Comparison of ENCODE assay signal across 16 mouse cellular contexts in genomic region chr5:114505260-114506085, GRCm38 (mm10).
DNase-seq lines count a peak whose midpoint lies in the region; ATAC-seq and TF ChIP-seq lines count a peak whose summit lies in the region.
"Had no signal": no experiment of that assay in that cellular context is flagged by ENCODE, and none has a peak within 500 bp of the region (broad histone marks: within the 10 kb centered on the region; RNA-seq: fewer than 3 reads in every experiment).

No protein-coding gene starts in this region.

- H3K36me3 ChIP-seq in midbrain, embryonic 10.5 days = no peaks in the 10 kb centered on the region
- H3K36me3 ChIP-seq in midbrain, embryonic 15.5 days (replicated peaks) = no peaks in the 10 kb centered on the region
- no peaks in the 10 kb centered on the region for H3K36me3 ChIP-seq in hindbrain, embryonic 16.5 days (ENCODE audit: control insufficient read depth, insufficient read depth, low read length)
- H3K36me3 ChIP-seq: embryonic facial prominence, embryonic 15.5 days; heart, embryonic 12.5 days; kidney, embryonic 15.5 days; lung, embryonic 15.5 days; neural tube, embryonic 12.5 days had no signal

- ATAC-seq in midbrain, embryonic 15.5 days (replicated peaks) = no peak
- peak; percentile 90 for ATAC-seq in inflammation-experienced regulatory T-cells, adult 6 months
- ATAC-seq in hindbrain, embryonic 16.5 days = no peak
- ATAC-seq: forebrain, embryonic 13.5 days had no signal

- peaks cover 12% of the 10 kb centered on the region for H3K4me1 ChIP-seq in midbrain, embryonic 10.5 days
- no peaks in the 10 kb centered on the region for H3K4me1 ChIP-seq in midbrain, embryonic 15.5 days
- H3K4me1 ChIP-seq in hindbrain, embryonic 16.5 days (ENCODE audit: control insufficient read depth, insufficient read depth, low read depth, low read length) = no peaks in the 10 kb centered on the region; the same call in 1 of the 2 replicates

- H3K27me3 ChIP-seq in midbrain, embryonic 10.5 days (ENCODE audit: low read depth, poor library complexity, severe bottlenecking) = peaks cover 5% of the 10 kb centered on the region; the same call in 1 of the 2 replicates
- no peaks in the 10 kb centered on the region for H3K27me3 ChIP-seq in midbrain, embryonic 15.5 days (replicated peaks)
- no peaks in the 10 kb centered on the region for H3K27me3 ChIP-seq in hindbrain, embryonic 16.5 days (replicated peaks; ENCODE audit: control insufficient read depth, insufficient read depth, low read length)
- H3K27me3 ChIP-seq: embryonic facial prominence, embryonic 15.5 days; forebrain, embryonic 13.5 days; kidney, embryonic 15.5 days; lung, embryonic 15.5 days had no signal

- DNase-seq in midbrain, embryonic 10.5 days (ENCODE audit: low spot score) = no peak
- DNase-seq in MEL-GATA-1-ER (ENCODE audit: extremely low read depth, low read depth) = peak; percentile 42
- DNase-seq in thymus, postnatal 25 days = peak; percentile 72
- no peak for DNase-seq in gastrocnemius, adult 2 months
- DNase-seq: adrenal gland, postnatal 36 days; midbrain, embryonic 14.5 days had no signal

- no peaks in the 10 kb centered on the region for H3K9me3 ChIP-seq in midbrain, embryonic 10.5 days (replicated peaks)
- no peaks in the 10 kb centered on the region for H3K9me3 ChIP-seq in midbrain, embryonic 15.5 days
- no peaks in the 10 kb centered on the region for H3K9me3 ChIP-seq in hindbrain, embryonic 16.5 days (ENCODE audit: control insufficient read depth, low read length)
- H3K9me3 ChIP-seq: embryonic facial prominence, embryonic 15.5 days; forebrain, embryonic 13.5 days; heart, embryonic 12.5 days; kidney, embryonic 15.5 days; lung, embryonic 15.5 days; neural tube, embryonic 12.5 days had no signal

- TF ChIP-seq CTCF in gastrocnemius, adult 2 months (IDR thresholded peaks at IDR 0.05) = no peak

- no peak overlapping the region for H3K4me2 ChIP-seq in midbrain, embryonic 15.5 days
- no peak overlapping the region for H3K4me2 ChIP-seq in hindbrain, embryonic 16.5 days (ENCODE audit: low read length)
- H3K4me2 ChIP-seq: embryonic facial prominence, embryonic 15.5 days; forebrain, embryonic 13.5 days; heart, embryonic 12.5 days; kidney, embryonic 15.5 days; lung, embryonic 15.5 days; neural tube, embryonic 12.5 days had no signal

- no peak overlapping the region for H3K4me3 ChIP-seq in midbrain, embryonic 10.5 days
- H3K4me3 ChIP-seq in midbrain, embryonic 15.5 days = no peak overlapping the region
- no peak overlapping the region for H3K4me3 ChIP-seq in gastrocnemius, adult 2 months
- no peak overlapping the region for H3K4me3 ChIP-seq in hindbrain, embryonic 16.5 days (ENCODE audit: low read length)
- H3K4me3 ChIP-seq: embryonic facial prominence, embryonic 15.5 days; forebrain, embryonic 13.5 days; heart, embryonic 12.5 days; kidney, embryonic 15.5 days; left cerebral cortex, adult 2 months; lung, embryonic 15.5 days; neural tube, embryonic 12.5 days had no signal

- peak overlapping the region; percentile 10; the same call in 1 of the 2 replicates for H3K27ac ChIP-seq in midbrain, embryonic 10.5 days (replicated peaks)
- H3K27ac ChIP-seq in midbrain, embryonic 15.5 days = no peak overlapping the region
- no peak overlapping the region for H3K27ac ChIP-seq in gastrocnemius, adult 2 months
- no peak overlapping the region for H3K27ac ChIP-seq in hindbrain, embryonic 16.5 days (ENCODE audit: low read depth, low read length)
- H3K27ac ChIP-seq: embryonic facial prominence, embryonic 15.5 days; forebrain, embryonic 13.5 days; kidney, embryonic 15.5 days; left cerebral cortex, adult 2 months; lung, embryonic 15.5 days; neural tube, embryonic 12.5 days had no signal

- intact Hi-C loops in gastrocnemius, adult 2 months (cut with DNase I) = no loop called here

- H3K9ac ChIP-seq in midbrain, embryonic 15.5 days = no peak overlapping the region
- no peak overlapping the region for H3K9ac ChIP-seq in hindbrain, embryonic 16.5 days (ENCODE audit: low read depth, low read length)
- H3K9ac ChIP-seq: embryonic facial prominence, embryonic 15.5 days; forebrain, embryonic 13.5 days; heart, embryonic 12.5 days; kidney, embryonic 15.5 days; lung, embryonic 15.5 days; neural tube, embryonic 12.5 days had no signal

- 76% methylated on average over 14 of the region's 14 CpGs for WGBS in midbrain, embryonic 10.5 days
- 75% methylated on average over 14 of the region's 14 CpGs for WGBS in midbrain, embryonic 15.5 days
- 78% methylated on average over 14 of the region's 14 CpGs for WGBS in hindbrain, embryonic 16.5 days

Comparison
In these comparisons a context has a peak if more than half of its experiments do, and no peak if none do; other contexts are left out.
1. DNase-seq: peak in MEL-GATA-1-ER (single experiment) and thymus, postnatal 25 days (single experiment); none in midbrain, embryonic 10.5 days (single experiment) and gastrocnemius, adult 2 months (single experiment).